Mouse (Mus musculus): ENCODE measurements around the gene Igsf21.

Gene Igsf21

DNA sequence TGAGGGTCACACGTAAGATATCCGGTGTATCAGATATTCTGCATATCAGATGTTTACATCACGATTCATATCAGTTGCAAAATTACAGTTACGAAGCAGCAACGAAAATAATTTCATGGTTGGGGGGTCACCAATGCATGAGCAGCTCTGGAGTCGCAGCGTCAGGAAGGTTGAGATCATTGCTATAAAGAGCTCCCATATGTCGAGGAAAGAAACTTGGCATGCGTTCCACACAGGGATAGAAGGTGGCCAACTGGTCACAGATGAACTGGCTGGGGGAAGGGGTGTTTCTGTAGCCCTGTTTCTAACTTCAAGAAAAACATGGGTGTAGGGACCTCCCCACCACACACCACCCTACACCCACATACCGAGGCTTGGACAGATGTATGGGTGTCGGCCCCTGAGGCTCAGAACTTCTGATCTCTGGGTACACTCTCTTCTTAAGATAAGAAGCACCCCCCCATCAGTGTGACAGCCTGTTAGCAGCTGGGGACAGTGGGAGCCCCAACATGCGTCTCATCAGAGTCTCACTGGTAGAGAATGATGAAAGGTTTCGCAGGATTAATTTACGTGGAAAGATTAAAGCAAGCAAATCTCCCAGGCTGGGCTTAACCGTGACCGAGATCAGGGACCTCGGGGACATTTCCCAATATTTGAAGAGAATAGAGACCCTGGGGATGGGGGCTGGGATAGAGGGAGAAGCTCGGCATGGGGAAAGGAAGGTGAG lies 54.1 kb downstream of the Igsf21 start:
- no peak for DNase-seq

DNA sequence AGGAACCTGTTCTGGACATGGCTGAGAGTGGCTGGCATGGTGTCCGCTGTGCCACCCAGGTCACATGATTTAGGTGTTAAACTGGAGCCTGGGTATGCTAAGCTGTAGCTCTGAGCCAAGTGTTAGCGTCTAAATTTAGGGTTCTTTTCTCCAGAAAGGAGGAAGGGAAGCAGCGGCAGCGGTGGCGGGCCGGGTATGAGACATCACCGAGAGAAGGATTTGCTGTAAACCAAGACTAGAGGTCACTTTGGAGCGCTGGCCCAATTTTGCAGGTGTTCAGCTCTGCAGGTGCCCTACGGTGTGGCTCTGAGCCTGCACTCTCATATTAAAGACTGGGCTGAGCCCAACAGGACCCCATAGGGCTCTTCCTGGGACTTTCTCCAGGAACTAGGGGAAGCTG lies 57.0 kb downstream of the Igsf21 start:
- no peak for DNase-seq

DNA sequence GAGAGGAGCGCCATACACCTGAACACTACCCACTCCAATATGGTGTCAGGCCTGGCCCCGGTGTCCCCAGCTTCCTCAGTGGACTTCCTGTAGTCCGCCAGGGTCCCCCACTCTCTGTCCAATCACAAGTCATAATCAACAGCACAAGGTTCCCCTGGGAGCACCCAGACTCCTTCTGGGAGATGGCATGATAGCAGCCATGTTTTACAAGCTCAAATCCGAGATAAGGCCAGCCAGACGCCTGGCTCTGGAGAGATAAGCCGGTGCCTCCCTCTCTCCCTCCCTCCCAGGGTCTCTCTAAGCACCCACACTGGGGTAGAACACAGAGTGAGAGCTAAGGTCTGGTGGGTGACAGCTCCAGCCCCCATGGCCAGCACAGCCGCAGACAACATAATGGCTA lies 58.0 kb downstream of the Igsf21 start:
- DNase-seq, result no peak

DNA sequence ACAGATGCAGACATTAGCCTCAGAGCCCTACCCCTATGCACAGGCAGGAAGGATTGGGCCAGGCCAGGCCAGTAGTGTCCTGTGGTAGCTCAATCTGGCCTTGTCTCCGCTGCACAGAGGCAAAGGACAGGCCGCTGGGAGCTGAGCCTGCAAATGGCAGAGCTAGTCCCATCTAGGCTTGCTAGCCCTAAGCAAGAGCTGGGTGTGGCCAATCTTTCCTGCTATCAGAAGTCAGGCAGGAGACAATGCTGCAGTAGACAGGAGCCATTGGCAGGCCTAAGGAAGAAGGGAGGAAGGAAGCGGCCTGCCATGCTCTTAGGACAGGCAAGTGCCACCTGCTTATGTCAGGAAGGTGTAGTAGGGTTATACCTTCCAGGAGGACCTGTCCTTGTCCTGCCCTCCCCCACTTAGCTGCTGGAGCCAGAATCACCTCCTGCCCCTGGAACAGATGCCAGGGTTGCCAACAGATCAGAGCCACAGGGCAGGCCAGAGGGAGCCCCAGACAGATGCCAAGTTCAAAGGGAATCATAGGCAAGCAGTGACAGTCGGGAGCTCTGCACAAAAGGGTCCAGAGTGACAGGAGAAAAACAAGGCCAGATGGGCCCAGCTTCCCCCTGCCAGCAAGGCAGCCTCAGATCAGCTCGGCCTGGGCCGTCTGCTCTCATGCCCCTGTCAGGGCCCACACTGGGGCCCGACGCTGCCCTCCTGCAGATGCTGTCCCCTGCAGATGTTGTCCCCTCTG lies 59.0 kb downstream of the Igsf21 start:
- no peak for DNase-seq

DNA sequence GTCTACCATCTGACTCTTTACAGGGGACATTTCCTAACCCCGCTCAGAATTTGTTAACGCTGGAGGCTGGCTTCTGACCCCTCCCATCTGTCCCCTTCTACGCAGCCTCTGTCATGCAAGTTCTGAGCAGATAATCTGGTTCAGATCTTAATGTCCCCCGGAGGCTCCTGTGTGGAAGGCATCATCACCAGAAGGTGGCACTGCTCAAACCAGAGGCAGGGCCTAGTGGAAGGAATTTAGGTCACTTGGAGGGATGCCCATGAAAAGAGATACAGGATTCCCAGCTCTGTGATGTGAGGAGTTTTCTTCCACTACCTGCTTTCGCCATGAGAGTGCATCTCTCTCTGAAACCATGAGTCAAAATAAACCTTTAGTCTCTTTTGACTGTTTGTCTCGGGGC lies 67.0 kb downstream of the Igsf21 start:
- peak in 1 of 2 experiments; percentile 18 for DNase-seq

DNA sequence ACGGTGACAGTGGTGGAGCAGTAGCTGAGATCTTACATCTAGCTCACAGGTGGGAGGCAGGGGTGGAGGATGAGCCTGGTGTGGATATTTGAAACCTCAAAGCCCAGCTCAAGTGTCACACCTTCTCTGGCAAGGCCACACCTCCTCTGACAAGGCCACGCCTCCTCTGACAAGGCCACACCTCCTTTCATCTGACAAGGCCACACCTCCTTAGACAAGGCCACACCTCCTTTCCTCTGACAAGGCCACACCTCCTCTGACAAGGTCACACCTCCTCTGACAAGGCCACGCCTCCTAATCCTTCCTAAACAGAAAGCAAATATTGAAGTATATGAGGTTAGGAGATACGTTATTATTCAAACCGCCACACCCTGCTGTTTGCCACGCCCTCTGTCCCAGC lies 69.5 kb downstream of the Igsf21 start:
- no peak for DNase-seq

DNA sequence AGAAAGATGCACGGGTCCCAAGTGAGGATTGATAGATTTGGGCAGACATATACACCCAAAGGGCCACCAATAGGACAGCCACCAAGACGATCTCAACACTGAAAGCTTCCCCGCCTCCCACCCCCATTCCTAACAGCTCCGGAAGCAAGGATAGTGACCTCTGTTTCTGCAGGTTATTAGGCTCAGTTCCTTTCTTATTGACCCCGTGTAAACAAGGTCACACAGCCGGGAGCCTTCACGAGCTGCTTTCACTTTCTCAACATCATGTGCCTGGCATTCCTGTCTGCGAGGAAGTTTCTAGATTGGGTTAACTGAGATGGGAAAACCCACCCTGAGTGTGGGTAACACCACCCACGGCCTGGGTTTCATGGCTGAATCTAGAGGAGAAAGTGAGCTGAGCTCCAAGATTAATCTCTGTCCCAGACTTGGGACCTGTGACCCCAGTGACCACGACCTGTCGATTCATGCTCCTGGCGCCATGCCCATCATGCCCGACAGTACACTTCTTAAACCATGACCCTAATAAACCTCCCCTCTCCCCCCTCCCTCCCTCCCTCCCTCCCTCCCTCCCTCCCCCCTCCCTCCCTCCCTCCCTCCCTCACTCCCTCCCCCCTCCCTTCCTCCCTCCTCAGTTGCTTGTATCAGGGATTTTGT lies 72.7 kb downstream of the Igsf21 start:
- peak; percentile 5 to 48 for DNase-seq

DNA sequence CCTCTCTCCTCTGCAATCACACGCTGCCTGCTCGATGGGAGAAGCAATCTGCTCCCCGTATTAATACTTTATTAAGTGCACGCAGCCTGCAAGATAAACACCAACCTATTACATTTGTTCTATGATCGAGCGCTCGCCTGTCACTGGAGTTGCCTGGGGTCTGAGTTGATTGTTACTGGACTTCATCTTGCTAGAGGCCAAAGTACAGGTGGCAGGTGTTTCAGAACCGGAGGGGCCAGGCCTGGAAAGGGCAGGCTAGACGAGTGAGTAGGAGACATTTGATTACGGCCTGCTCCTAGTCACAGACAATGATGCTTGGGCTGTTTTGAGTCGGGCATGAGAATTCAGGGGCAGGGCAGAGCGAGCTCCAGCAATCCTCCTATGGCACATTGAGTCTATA lies 73.5 kb downstream of the Igsf21 start:
- DNase-seq, result no peak

DNA sequence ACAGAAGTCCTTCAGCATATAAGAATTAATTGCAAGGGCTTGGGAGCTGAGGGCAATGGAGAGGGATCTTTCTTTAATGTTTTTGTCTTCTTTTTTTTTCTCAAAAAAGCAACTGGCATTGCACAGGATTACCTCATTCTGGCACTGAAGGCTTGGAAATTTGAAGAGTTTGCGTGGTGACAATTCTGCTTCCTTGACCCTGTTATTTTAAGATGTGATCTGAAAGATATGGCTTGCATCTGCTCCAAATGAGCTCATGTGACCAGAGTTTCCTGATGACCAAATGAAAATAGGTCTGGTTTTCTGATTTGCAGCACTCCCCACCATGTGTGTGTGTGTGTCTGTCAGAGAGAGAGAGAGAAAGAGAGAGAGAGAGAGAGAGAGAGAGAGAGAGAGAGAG lies 74.7 kb downstream of the Igsf21 start:
- no peak for DNase-seq

DNA sequence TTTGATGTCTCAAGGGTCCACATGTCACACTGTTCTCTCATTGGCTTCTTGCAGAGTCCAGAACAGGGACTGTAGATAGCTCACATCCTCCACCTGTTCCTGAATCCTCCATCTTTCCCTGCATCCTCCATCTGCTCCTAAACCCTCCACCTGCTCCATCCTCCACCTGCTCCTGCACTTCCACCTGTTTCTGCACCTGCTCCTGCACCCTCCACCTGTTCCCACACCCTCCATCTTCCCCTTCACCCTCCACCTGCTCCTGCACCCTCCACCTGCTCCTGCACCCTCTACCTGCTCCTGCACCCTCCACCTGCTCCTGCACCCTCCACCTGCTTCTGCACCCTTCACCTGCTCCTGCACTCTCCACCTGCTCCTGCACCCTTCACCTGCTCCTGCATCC lies 75.4 kb downstream of the Igsf21 start:
- no peak for DNase-seq

DNA sequence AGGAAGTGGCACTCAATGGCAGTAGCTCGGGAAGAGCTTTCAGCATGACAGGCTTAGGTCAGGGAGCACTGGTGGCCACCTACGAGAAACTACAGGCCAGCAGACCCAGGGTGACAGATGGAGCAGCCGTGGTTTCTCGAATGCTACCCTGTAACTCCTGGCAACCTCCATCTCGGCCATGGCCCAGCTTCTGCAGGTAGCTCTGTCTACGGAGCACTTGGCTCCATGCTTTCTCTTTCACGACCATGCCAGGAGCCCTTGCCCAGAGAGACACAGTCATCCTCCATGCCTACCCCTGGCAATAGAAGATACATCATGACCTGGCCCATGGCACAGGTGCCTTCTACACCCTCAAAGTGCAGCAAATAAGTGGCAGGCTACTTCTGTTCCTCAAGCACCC lies 80.7 kb downstream of the Igsf21 start:
- no peak for DNase-seq

DNA sequence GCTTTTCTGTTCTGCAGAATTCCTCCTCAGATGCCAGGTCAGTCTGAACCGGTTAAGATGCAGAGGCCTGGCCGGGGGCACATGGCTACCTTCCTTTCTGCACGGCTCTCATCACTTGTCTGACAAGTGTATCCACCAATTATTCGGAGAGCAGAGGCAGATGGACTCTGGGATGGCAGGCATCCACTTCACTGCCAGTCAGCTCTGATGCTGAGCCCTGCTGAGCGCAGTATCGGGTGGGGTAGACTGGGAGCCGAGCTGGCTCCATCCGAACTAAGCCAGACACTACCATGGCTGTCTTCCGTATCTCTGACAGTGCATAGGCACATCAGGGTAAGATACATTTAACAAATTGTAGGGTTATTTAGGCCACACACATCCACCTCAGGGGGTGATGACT lies 81.9 kb downstream of the Igsf21 start:
- no peak for DNase-seq

DNA sequence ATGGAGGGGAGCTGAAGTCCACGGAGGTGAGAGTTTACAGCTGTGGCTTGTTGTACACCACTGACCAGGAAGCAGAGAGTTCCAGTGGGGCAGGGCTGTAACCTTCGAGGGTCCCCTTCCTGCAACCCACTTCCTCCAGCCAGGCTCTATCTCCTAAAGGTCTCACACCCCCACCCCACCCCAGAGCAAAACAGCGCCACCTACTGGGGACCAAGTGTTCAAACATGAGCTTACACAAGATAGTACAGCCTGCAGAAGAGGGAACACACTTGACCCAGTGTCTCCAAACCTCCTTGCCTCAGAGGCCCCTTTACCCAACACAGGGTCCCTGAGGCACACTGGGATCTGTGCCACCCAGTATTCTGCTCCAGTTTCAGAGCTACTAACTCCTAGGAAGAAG lies 87.0 kb downstream of the Igsf21 start:
- DNase-seq, result peak in 1 of 2 experiments; percentile 6

DNA sequence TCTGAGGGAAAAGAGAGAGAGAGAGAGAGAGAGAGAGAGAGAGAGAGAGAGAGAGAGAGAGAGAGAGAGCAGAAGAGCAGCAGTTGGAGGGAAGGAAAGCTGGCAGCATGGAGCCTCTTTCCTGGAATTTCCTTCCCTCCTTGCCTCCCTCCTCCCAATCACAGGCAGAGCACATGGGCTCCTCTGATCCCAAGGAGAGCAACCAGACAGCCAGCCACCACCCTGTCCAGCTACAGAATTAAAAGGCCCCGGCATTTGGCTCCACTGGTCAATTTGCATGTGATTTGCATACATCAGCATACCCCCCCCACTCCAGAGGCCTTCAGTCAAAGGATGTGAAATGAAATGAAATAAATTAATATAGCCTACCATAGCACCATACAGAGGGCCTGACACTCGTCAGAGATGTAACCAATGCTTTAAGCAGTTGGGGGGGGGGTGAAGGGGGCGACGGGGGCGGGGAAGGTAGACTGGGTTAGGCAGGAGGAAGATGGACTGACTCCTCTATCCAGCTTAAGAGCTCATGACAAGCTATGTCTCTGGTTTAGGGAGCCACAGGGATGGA lies 91.6 kb downstream of the Igsf21 start:
- no peak for DNase-seq

DNA sequence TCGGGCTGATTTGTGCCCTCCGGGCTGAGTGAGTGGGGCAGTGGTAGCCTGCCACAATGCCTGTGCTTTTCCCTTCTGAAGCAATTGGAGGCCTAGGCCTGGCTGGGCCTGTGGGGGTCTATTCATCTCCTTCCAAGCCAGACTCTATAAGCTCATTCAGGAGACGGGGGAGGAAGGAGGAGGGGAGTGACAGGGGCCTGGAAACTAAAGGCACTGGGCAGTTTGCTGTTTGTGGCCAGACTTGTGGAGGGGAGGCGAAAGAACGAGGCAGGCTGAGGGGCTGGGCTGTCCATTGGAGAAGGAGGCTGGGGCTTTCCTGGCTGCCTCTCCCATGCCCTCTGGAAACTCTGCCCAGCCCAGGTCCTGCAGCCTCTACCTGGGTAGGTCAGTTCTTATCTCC lies 92.1 kb downstream of the Igsf21 start:
- DNase-seq, result no peak

DNA sequence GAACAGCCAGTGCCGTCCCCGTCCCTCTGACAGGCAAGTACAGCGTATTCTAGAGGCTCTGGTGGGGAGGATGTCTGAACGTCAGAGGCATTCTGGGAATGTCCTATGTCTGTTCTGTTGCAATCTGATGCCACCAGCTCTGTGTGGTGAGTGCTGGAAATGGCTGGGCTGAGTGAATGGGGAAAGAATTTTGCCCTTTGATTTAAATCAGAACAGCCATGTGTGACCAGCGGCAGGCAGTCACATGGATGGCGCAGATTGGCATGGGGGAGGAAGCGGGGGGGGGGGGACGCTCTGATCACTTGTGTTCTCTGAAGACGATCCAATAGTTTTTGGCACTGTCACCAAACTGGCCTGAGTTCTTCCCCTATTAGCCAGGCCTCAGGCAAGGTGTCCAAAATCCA lies 92.9 kb downstream of the Igsf21 start:
- DNase-seq, result no peak

DNA sequence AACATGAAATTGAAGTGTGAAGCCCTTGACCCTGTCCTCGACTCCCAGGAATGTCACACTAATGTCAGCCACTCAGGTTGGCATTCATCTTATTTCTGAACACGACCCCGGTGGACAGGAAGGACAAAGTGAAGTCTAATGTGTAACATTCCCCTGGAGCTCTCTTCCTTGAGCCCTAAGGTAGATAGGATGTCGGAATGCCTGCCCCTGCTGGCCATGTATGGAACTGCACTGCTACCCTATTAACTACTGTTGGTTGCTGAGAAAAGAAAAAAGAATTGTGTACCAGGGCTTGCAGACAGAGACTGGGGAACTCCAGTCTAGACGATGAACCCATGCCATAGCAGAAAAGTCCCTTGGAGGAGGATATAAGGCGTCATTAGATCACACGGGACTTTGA lies 93.5 kb downstream of the Igsf21 start:
- DNase-seq, result peak; percentile 22 to 74

DNA sequence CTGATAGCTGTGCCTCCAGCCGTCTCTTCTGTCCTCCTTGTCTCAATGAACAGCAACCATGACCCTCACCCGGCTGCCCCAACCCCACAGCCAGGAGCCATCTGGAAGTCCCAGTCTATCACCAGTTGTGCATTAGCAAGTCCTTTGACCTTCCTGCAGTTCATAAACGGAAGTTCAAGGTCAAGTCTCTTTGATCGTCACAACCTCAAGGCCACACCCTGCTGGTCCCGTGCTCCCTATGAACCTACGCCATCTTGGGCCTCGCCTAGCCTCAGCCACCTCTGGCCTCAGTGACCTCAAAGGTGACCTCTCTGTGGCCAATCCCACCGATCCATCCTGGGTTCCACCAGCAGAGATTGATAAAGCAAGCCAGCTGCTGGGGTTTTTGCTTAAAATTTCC lies 96.9 kb downstream of the Igsf21 start:
- no peak for DNase-seq

DNA sequence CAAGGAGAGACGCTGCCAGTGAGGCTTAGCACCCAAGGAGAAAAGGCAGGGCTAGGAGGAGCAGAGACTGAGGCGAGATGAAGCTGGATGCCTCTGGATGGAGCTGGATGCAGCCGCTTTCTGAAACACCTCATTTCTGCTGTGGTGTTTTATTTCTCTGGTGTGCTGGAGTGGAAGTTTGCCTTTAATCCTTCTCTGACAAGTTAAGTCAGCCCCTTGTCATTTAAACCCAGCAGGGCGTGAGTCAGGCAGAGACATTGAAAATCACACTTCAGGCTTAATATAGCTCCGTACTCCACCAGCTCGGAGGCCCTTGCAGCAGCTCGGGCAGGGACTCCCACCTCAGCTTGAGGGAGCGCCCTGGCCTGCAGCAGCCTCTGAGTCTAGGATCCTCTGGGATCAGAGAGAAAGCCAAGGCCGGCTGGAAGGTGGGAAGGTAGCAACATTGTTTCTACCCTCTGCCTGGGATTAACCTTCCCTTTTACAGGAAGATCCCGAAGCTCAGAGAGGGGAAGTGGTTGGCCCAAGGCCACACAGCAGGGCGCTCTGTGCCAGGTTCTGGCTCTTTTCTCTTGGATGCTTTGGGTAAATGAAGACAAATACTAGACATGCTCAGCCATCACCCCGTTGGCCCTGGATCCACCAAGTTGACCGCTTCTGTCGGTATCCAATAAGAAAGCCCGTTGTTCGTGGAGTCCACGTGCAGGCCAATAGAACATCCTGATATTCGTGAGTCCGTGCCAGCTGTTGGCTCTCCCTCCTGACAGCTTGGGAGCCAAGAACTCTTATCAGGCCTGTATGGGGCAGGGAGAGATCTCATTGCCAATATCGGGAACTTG lies 98.5 kb downstream of the Igsf21 start:
- peak; percentile 7 to 12 for DNase-seq

DNA sequence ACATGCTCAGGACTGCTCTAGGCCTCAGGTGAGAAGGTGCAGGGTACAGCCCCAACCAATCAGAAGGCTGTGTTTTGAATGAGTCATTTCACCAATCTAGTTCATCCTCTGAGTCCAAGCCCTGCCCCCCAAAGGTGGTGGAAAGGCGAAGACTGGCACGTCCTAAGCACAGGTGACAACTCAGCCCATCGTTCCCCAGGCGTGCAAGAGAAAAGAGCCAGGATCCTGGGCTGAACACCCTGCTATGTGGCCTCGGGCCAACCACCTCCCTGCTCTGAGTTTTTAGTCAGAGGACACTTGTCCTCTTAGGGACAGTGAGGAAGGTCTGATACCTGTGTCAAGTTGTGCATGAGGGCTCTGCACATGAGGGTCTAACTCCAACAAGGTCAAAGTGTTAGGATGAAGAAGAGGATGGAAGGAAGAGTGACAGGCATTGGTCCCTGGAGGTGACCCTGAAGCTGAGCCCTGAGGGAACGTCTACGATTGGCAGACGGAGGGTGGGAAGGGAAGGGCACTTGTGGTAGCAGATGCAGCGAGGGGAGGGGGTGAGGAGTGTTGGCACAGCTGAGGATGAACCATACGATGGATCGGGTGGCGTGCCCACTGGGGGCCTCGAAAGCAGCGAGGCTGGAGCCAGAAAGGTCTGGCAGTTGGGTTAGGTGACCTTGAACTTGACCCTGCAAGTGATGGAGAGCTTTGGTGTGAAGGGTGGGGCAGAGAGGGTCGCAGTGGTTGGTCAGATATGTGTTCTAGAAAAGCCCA lies 99.3 kb downstream of the Igsf21 start:
- no peak for DNase-seq

DNA sequence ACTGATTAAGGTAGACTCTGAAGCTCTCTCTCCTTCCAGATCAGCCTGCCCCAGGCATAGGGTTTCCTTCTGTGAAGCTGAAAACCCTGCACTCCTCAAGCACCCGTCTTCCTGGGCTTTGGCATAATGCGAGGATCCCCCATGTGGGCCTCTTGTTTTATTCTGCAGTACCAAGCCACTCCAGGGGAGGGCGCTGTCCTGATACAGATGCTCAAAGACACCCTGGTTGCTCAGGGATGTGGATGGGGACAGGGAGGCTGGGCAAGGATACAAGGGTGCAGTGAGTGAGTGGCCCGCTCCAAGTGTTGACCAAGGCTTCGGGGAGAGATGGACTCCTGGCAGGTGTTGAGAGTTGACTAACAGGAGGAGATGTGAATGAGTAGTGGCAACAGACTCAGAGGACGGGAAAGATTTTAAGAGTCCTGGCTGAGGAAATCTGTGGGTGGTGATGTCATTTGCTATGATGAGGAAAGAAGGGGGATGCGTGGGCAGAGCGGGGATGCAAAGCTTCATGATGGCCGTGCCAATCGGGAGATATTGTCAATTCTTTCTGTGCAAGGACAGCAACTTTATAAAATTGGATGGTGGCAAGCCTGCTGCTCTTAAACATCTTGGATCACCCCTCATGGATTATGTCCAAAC lies 102.6 kb downstream of the Igsf21 start:
- DNase-seq, result no peak

DNA sequence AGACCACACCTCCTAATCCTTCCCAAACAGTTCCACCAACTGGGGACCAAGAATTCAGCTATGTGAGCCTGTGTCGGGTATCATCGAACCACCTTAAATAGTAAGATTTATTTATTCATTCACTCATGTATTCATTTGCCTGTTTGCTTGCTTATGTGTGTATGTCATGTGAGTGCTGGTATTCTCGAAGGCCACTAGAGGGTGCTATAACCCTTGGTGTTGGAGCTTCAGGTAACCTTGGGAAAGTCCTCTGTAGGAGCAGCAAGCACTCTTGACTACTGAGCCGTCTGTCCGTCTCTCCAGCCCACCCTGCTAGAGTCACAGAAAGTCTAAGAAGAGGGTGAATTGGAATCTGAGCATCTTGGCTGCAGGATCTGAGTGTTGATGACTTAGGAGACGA lies 103.4 kb downstream of the Igsf21 start:
- DNase-seq, result no peak

All from kidney, postnatal 36 days (tissue).